Mouse (Mus musculus): ENCODE data around the gene Fam173a. TPM values are rescaled to one million over a fixed set of nuclear protein-coding genes. Genes with fewer than 3 reads are reported as not detected.
A peak's percentile ranks its signal among the peaks of the same experiment; 100 is the strongest.

Gene Fam173a
- polyA plus RNA-seq, 1 experiment from 2014 or later: 82.5 TPM

- Histone ChIP-seq H3K27ac (no peak overlapping the region), H3K36me3 (peaks cover 19% of the 10 kb centered on the region), H3K9ac (no peak overlapping the region), H3K27me3 (replicated peaks) (no peaks in the 10 kb centered on the region), H3K4me2 (replicated peaks) (no peak overlapping the region), H3K4me3 (replicated peaks) (no peak overlapping the region), H3K4me1 (replicated peaks) (peaks cover 52% of the 10 kb centered on the region), H3K9me3 (no peaks in the 10 kb centered on the region)
- ATAC-seq: no peak
- 94% methylated on average over 13 of the region's 13 CpGs for WGBS
These were observed 34.3 kb upstream of the Fam173a start for GRCm38 (mm10) chr17:25827011-25827410.

GRCm38 (mm10) chr17:25825984-25826570, 33.4 kb upstream of the Fam173a start:
- Histone ChIP-seq H3K4me3 (replicated peaks) (no peak overlapping the region), H3K36me3 (peaks cover 13% of the 10 kb centered on the region), H3K4me2 (replicated peaks) (no peak overlapping the region), H3K27ac (no peak overlapping the region), H3K27me3 (replicated peaks) (no peaks in the 10 kb centered on the region), H3K4me1 (replicated peaks) (peaks cover 43% of the 10 kb centered on the region), H3K9me3 (no peaks in the 10 kb centered on the region), H3K9ac (no peak overlapping the region)
- WGBS: 94% methylated on average over 27 of the region's 27 CpGs
- no peak for ATAC-seq

- WGBS: 86% methylated on average over 6 of the region's 6 CpGs
- H3K4me3 ChIP-seq (replicated peaks): no peak overlapping the region; the same call in 1 of the 2 replicates
- peak overlapping the region; percentile 86; the same call in 1 of the 2 replicates for H3K4me2 ChIP-seq (replicated peaks)
- no peak overlapping the region for H3K27ac ChIP-seq
- no peak overlapping the region for H3K9ac ChIP-seq
- no peaks in the 10 kb centered on the region for H3K9me3 ChIP-seq
- H3K4me1 ChIP-seq (replicated peaks): peaks cover 35% of the 10 kb centered on the region
- peaks cover 2% of the 10 kb centered on the region for H3K27me3 ChIP-seq (replicated peaks)
- peaks cover 5% of the 10 kb centered on the region; the same call in 1 of the 2 replicates for H3K36me3 ChIP-seq
- no peak for ATAC-seq
These were observed 32.6 kb upstream of the Fam173a start for GRCm38 (mm10) chr17:25825311-25825710.

GRCm38 (mm10) chr17:25824362-25825142, 31.9 kb upstream of the Fam173a start:
- no peak for ATAC-seq
- H3K9me3 ChIP-seq: no peaks in the 10 kb centered on the region
- no peak overlapping the region for H3K27ac ChIP-seq
- peak overlapping the region; percentile 59 for H3K9ac ChIP-seq
- peaks cover 28% of the 10 kb centered on the region for H3K4me1 ChIP-seq (replicated peaks)
- H3K36me3 ChIP-seq: peaks cover 5% of the 10 kb centered on the region; the same call in 1 of the 2 replicates
- peaks cover 9% of the 10 kb centered on the region for H3K27me3 ChIP-seq (replicated peaks)
- H3K4me2 ChIP-seq (replicated peaks): peak overlapping the region; percentile 86
- WGBS: 68% methylated on average over 17 of the region's 17 CpGs
- peak overlapping the region; percentile 61 for H3K4me3 ChIP-seq (replicated peaks)

GRCm38 (mm10) chr17:25823452-25823851, 30.8 kb upstream of the Fam173a start, which contains the start of gene Wdr24:
TSS of gene Wdr24 (plus strand) at chr17:25823627.
- peak; percentile 71 for ATAC-seq
- WGBS: under 1% methylated on average over 18 of the region's 18 CpGs
- no peaks in the 10 kb centered on the region for H3K9me3 ChIP-seq
- H3K4me3 ChIP-seq (replicated peaks): peak within 1 kb of the TSS; percentile 61
- H3K36me3 ChIP-seq: peaks cover 5% of the 10 kb centered on the region; the same call in 1 of the 2 replicates
- H3K27me3 ChIP-seq (replicated peaks): peaks cover 20% of the 10 kb centered on the region
- peak within 1 kb of the TSS; percentile 86 for H3K4me2 ChIP-seq (replicated peaks)
- peak within 1 kb of the TSS; percentile 57; the same call in 1 of the 2 replicates for H3K27ac ChIP-seq
- H3K9ac ChIP-seq: peak within 1 kb of the TSS; percentile 59
- peaks cover 28% of the 10 kb centered on the region for H3K4me1 ChIP-seq (replicated peaks)

- Histone ChIP-seq H3K4me3 (replicated peaks) (peak overlapping the region; percentile 20), H3K9ac (no peak overlapping the region)
- peak; percentile 52 for ATAC-seq
These were observed 26.4 kb upstream of the Fam173a start for GRCm38 (mm10) chr17:25818851-25819780.

GRCm38 (mm10) chr17:25817662-25818061, 25.0 kb upstream of the Fam173a start:
- Histone ChIP-seq H3K27ac (no peak overlapping the region), H3K4me2 (replicated peaks) (no peak overlapping the region), H3K4me3 (replicated peaks) (no peak overlapping the region), H3K4me1 (replicated peaks) (0 out of 2 replicates have a peak, but pooled peaks cover 11% of the 10 kb centered on the region), H3K27me3 (replicated peaks) (peaks cover 43% of the 10 kb centered on the region), H3K9me3 (no peaks in the 10 kb centered on the region), H3K36me3 (no peaks in the 10 kb centered on the region), H3K9ac (no peak overlapping the region)
- no peak for ATAC-seq
- 81% methylated on average over 11 of the region's 11 CpGs for WGBS

More at GRCm38 (mm10) chr17:25818851-25819780, 26.4 kb upstream of the Fam173a start:
- Histone ChIP-seq H3K27ac (no peak overlapping the region), H3K9me3 (no peaks in the 10 kb centered on the region), H3K4me1 (replicated peaks) (peaks cover 6% of the 10 kb centered on the region), H3K27me3 (replicated peaks) (peaks cover 38% of the 10 kb centered on the region), H3K36me3 (no peaks in the 10 kb centered on the region), H3K4me2 (replicated peaks) (peak overlapping the region; percentile 47)
- whole genome bisulfite sequencing: 7% methylated on average over 46 of the region's 46 CpGs

GRCm38 (mm10) chr17:25813471-25813870, 20.8 kb upstream of the Fam173a start:
- no peak overlapping the region for H3K27ac ChIP-seq
- peaks cover 54% of the 10 kb centered on the region for H3K27me3 ChIP-seq (replicated peaks)
- H3K36me3 ChIP-seq: no peaks in the 10 kb centered on the region
- 0 out of 2 replicates have a peak overlapping the region, but pooled peaks have one; percentile 11 for H3K4me2 ChIP-seq (replicated peaks)
- 2% methylated on average over 20 of the region's 20 CpGs for WGBS
- no peaks in the 10 kb centered on the region; the same call in 1 of the 2 replicates for H3K9me3 ChIP-seq
- peaks cover 16% of the 10 kb centered on the region for H3K4me1 ChIP-seq (replicated peaks)
- H3K4me3 ChIP-seq (replicated peaks): no peak overlapping the region
- H3K9ac ChIP-seq: no peak overlapping the region
- ATAC-seq: peak; percentile 36; the same call in 1 of the 2 replicates

GRCm38 (mm10) chr17:25810890-25811289, 18.2 kb upstream of the Fam173a start:
- peaks cover 16% of the 10 kb centered on the region for H3K4me1 ChIP-seq (replicated peaks)
- 70% methylated on average over 4 of the region's 4 CpGs for WGBS
- no peaks in the 10 kb centered on the region; the same call in 1 of the 2 replicates for H3K9me3 ChIP-seq
- H3K4me2 ChIP-seq (replicated peaks): no peak overlapping the region
- peaks cover 39% of the 10 kb centered on the region for H3K27me3 ChIP-seq (replicated peaks)
- no peak for ATAC-seq
- H3K9ac ChIP-seq: no peak overlapping the region
- H3K36me3 ChIP-seq: no peaks in the 10 kb centered on the region
- H3K27ac ChIP-seq: no peak overlapping the region
- H3K4me3 ChIP-seq (replicated peaks): no peak overlapping the region

- H3K27me3 ChIP-seq (replicated peaks): peaks cover 39% of the 10 kb centered on the region
- peaks cover 16% of the 10 kb centered on the region for H3K4me1 ChIP-seq (replicated peaks)
- no peaks in the 10 kb centered on the region for H3K36me3 ChIP-seq
- peak overlapping the region; percentile 56; the same call in 1 of the 2 replicates for H3K27ac ChIP-seq
- WGBS: 12% methylated on average over 25 of the region's 25 CpGs
- no peaks in the 10 kb centered on the region; the same call in 1 of the 2 replicates for H3K9me3 ChIP-seq
- no peak; the same call in 1 of the 2 replicates for ATAC-seq
- peak overlapping the region; percentile 99 for H3K4me2 ChIP-seq (replicated peaks)
- peak overlapping the region; percentile 54 for H3K9ac ChIP-seq
- H3K4me3 ChIP-seq (replicated peaks): peak overlapping the region; percentile 66
These were observed 17.1 kb upstream of the Fam173a start for GRCm38 (mm10) chr17:25809606-25810340.
